Mouse (Mus musculus) forebrain, postnatal 0 days (tissue): ENCODE results near the gene Tmprss5. TPM values are rescaled to one million over a fixed set of nuclear protein-coding genes. Genes with fewer than 3 reads are reported as not detected.
A peak's percentile ranks its signal among the peaks of the same experiment; 100 is the strongest.

Experiments
- ATAC-seq: fragments of 200-750 bp; cut with Nextera tagmentation; 2 replicates; pipeline ENCODE4 v1.8.0; 2017; ENCODE audit warnings: mild to moderate bottlenecking, moderate library complexity
- DNase-seq: peaks from one replicate; pipeline ENCODE4 v3.0.0-alpha.2; 2015
- H3K27ac ChIP-seq: fragments of 300-500 bp; sonication (generic); 2 replicates; pipeline ENCODE4 v1.5.1; 2014; ENCODE audit warnings: low read depth, mild to moderate bottlenecking, antibody characterized with exemption, low read length, moderate library complexity, mixed read lengths
- H3K27me3 ChIP-seq: fragments of 300-500 bp; sonication (generic); 2 replicates; pipeline ENCODE4 v1.6.1; 2014; ENCODE audit warnings: mild to moderate bottlenecking, low read length, mixed read lengths; ENCODE audit not compliant: insufficient read depth
- H3K36me3 ChIP-seq: fragments of 300-500 bp; sonication (generic); 2 replicates; pipeline ENCODE4 v1.6.1; 2014; ENCODE audit warnings: mild to moderate bottlenecking, moderate library complexity; ENCODE audit not compliant: insufficient read depth
- H3K4me1 ChIP-seq: fragments of 300-500 bp; sonication (generic); 2 replicates; pipeline ENCODE4 v1.6.1; 2014; ENCODE audit warnings: antibody characterized with exemption; ENCODE audit not compliant: insufficient read depth
- H3K4me2 ChIP-seq: fragments of 300-500 bp; sonication (generic); 2 replicates; pipeline ENCODE4 v1.6.1; 2014; ENCODE audit warnings: low read depth, mild to moderate bottlenecking, moderate library complexity
- H3K4me3 ChIP-seq: fragments of 300-500 bp; sonication (generic); 2 replicates; pipeline ENCODE4 v1.5.1; 2014; ENCODE audit warnings: low read depth, low read length, mixed read lengths
- H3K9ac ChIP-seq: fragments of 300-500 bp; sonication (generic); 2 replicates; pipeline ENCODE4 v1.6.1; 2014; ENCODE audit warnings: mild to moderate bottlenecking
- H3K9me3 ChIP-seq: fragments of 300-500 bp; sonication (generic); 2 replicates; pipeline ENCODE4 v1.6.1; 2016; ENCODE audit warnings: low read length
- CTCF ChIP-seq: sonication (generic); IDR thresholded peaks from 2 replicates; pipeline ENCODE4 v1.5.1; 2016; ENCODE audit warnings: antibody characterized with exemption, control low read depth, low read depth
- WGBS: fragments of 180-500 bp; shearing (Covaris S2); extraction: QIAGEN DNeasy Blood & Tissue Kit; methylation state at CpG from one replicate; pipeline ENCODE4 v1.1.7; 2014; 5-methylcytosine and 5-hydroxymethylcytosine counted together
- polyA plus RNA-seq: library from polyadenylated mRNA; unstranded; fragments of >200 nt; fragmentation: Nextera tagmentation; extraction: Ambion mirVana; gene quantifications from 2 replicates; pipeline ENCODE4 v1.2.1, GENCODE M21; 2015
- total RNA-seq: library from RNA; depleted of rRNA; stranded (reverse); fragments of >200 nt; gene quantifications from 2 replicates; pipeline ENCODE4 v1.2.3, GENCODE M21; 2014; rRNA removed

Tmprss5 gene
- total and polyA plus RNA-seq, 2 experiments from 2014 or later = 0.14 to 0.88 TPM

DNA sequence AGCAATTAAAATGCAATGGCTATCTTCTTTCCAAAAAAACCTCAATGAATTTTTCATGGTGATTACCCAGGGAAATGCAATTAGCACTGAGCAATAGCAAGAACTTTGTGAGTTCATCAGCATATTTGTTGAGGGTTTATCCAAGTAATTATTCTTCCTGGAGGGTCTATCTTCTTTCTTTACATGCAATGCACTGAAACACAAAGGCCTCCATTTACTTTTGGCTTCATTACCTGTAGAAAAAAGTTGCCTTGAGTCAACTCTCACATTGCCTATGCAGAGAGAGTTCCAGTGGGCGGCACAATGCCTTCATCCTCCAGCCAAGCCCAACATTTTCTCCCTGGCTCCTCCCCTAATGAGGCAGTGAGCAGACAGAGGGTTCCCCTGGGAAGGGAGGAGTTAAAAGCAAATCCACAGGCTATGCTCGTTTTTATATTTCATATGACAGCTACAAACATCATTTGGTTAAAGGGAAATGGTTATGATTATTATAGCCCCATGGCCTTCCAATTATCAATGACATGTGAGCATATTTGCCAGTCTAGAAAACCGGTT is 37.3 kb downstream of the Tmprss5 start:
- Histone ChIP-seq H3K4me3 (no peak overlapping the region), H3K4me1 (no peaks in the 10 kb centered on the region), H3K9me3 (no peaks in the 10 kb centered on the region), H3K27me3 (no peaks in the 10 kb centered on the region), H3K4me2 (no peak overlapping the region), H3K36me3 (no peaks in the 10 kb centered on the region), H3K9ac (no peak overlapping the region), H3K27ac (no peak overlapping the region)
- WGBS = 31% methylated on average over 3 of the region's 3 CpGs
- DNase-seq (no peak), ATAC-seq (no peak)
- no peak for TF ChIP-seq CTCF

DNA sequence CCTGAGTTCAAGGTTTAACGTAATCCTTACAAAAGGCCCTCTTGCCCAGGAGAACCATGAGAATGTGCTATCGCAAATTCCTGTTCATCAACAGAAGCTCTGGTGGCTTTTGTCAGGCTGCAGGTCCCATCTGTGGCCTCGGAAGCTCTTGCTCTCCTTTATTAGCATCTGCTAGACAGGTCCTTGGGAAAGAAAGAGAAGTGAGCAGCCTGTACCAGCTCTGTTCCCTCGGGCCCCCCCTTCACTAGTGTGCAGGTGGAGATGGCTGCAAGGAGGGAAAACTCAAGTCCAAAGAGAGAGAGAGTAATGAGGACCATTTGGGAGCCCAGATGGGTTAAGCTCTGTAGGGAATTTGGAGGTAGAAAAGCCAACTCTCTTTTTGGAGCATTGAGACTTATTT is 38.7 kb downstream of the Tmprss5 start:
- H3K9me3 ChIP-seq = no peaks in the 10 kb centered on the region
- no peak for TF ChIP-seq CTCF
- no peak for ATAC-seq

DNA sequence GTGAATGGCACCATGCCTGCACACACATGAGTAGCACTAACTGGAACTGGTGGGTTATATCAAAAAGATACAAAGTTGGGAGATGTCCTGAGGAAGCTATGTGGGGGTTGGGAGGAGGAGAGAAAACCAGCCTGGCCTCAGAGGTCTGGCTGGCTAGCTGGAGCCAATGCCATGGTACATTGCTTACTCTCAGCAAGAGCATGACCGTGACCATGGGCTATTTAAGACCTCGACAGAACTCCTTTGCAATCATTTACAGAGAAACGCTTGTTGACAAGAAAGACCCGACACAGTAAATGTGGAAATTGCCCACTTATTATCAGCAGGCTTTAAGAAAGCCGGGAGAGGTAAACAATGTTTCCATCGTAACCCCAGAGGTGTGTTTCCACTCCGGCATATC is 44.6 kb downstream of the Tmprss5 start:
- H3K9ac ChIP-seq = no peak overlapping the region
- ATAC-seq (no peak), DNase-seq (no peak)
- 75% methylated on average over 7 of the region's 7 CpGs for WGBS
- no peak overlapping the region for H3K4me2 ChIP-seq
- no peaks in the 10 kb centered on the region for H3K27me3 ChIP-seq
- H3K4me1 ChIP-seq = no peaks in the 10 kb centered on the region
- H3K9me3 ChIP-seq = no peaks in the 10 kb centered on the region
- H3K4me3 ChIP-seq = no peak overlapping the region
- no peaks in the 10 kb centered on the region for H3K36me3 ChIP-seq
- TF ChIP-seq CTCF = no peak
- no peak overlapping the region for H3K27ac ChIP-seq

More for the DNA sequence above, 38.7 kb downstream of the Tmprss5 start:
- Histone ChIP-seq H3K4me3 (no peak overlapping the region), H3K27ac (no peak overlapping the region), H3K27me3 (no peaks in the 10 kb centered on the region), H3K36me3 (no peaks in the 10 kb centered on the region), H3K4me2 (no peak overlapping the region), H3K9ac (no peak overlapping the region), H3K4me1 (no peaks in the 10 kb centered on the region)
- WGBS = 78% methylated on average over 4 of the region's 4 CpGs
- no peak for DNase-seq

DNA sequence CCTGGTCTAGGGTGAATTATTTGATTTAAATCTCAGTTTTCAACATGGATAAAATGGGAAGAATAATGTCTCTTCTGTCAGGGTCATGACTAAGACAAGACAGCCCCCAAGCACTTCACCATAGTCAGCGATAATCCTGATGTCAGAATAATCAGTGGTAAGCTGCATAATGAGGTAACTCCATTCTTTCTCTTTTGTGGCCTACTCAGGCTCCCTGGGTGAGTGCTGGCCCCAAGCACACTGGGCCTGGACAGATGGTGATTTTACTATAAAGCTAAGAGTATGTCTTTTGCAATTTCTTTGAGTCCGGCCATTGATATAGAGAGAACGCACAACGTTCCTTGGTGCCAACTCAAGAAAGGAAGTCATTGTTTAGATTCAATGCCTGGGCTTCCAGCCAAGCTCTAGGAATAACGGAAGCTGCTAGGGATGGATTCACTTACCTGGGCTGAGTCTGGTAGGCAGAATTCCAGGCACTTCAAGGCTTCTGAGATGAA is 49.5 kb downstream of the Tmprss5 start:
- H3K9ac ChIP-seq = no peak overlapping the region
- no peaks in the 10 kb centered on the region for H3K4me1 ChIP-seq
- H3K36me3 ChIP-seq = no peaks in the 10 kb centered on the region
- H3K27ac ChIP-seq = no peak overlapping the region
- H3K4me2 ChIP-seq = no peak overlapping the region
- no peaks in the 10 kb centered on the region for H3K27me3 ChIP-seq
- WGBS = 9% methylated on average over 5 of the region's 5 CpGs
- no peak for ATAC-seq
- DNase-seq = peak; percentile 15
- TF ChIP-seq CTCF = no peak
- H3K9me3 ChIP-seq = no peaks in the 10 kb centered on the region
- H3K4me3 ChIP-seq = no peak overlapping the region

DNA sequence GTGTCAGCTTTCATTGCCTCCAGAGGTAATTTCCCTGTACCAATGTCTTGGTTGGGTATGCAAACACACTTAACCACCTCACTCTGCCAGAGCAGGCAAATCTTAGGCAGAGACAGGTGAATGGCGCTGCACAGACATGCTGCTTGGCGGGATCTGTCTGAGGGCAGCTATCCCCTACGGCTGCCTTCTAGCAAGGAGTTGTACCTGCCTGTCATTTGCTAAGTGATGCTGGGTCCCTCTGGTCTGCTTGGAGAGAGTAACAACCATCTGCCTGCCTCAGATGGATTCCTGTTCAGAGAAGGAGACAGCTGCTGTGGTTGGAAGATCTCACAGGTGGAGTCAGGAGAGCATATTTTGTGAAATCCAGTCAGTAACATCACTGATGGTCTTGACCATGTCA is 62.8 kb downstream of the Tmprss5 start:
- TF ChIP-seq CTCF = no peak
- ATAC-seq (no peak), DNase-seq (no peak)
- Histone ChIP-seq H3K4me3 (no peak overlapping the region), H3K9ac (no peak overlapping the region), H3K27ac (no peak overlapping the region), H3K4me2 (no peak overlapping the region), H3K9me3 (no peaks in the 10 kb centered on the region), H3K4me1 (0 out of 2 replicates have a peak, but pooled peaks cover 4% of the 10 kb centered on the region), H3K27me3 (no peaks in the 10 kb centered on the region), H3K36me3 (no peaks in the 10 kb centered on the region)
- 84% methylated on average over 3 of the region's 3 CpGs for WGBS

DNA sequence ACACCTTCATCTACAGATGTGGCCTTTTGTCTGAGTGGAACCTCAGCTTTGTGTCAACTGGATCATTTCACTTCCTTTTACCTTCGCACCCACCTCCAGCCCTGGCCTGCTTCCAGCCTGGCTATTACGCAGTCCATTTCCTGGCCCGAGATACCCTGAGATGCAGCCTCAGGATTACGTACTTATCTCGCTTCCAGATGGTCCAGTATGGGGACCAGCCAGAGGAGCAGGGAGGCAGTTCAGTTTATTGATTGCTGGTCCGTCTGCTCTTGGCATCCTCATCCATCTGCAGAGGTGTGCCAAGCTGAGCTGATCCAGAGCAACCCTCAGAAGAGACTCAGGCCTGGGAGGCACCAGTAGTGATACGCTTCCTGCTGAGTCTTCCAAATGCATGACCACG is 64.7 kb downstream of the Tmprss5 start:
- no peaks in the 10 kb centered on the region for H3K9me3 ChIP-seq
- no peak for DNase-seq

DNA sequence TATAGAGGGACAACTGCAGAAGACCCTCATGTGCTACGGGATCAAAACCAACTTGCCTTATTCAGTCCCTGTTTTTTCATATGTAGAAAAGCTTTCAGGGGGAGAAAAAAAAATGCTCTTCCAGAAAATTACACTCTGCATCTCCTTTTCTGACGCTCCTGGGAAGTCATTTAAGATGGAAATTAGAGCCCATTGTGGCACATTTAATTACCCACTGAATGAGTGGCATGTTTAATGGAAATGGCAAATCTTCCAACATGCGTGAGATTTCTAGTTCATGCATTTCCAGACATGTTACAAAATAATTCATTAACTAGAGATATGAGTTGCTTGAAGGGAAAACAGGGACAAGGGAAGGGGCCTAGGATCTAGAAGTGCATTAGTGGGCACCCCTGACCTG is 66.0 kb downstream of the Tmprss5 start:
- no peak for TF ChIP-seq CTCF
- 20% methylated on average over 3 of the region's 3 CpGs for WGBS
- Histone ChIP-seq H3K4me2 (no peak overlapping the region), H3K9ac (no peak overlapping the region), H3K36me3 (no peaks in the 10 kb centered on the region), H3K27me3 (no peaks in the 10 kb centered on the region), H3K27ac (no peak overlapping the region), H3K4me1 (0 out of 2 replicates have a peak, but pooled peaks cover 4% of the 10 kb centered on the region), H3K4me3 (no peak overlapping the region), H3K9me3 (no peaks in the 10 kb centered on the region)
- ATAC-seq (no peak), DNase-seq (peak; percentile 17)

More for the DNA sequence above, 64.7 kb downstream of the Tmprss5 start:
- Histone ChIP-seq H3K9ac (no peak overlapping the region), H3K4me3 (no peak overlapping the region), H3K36me3 (no peaks in the 10 kb centered on the region), H3K27me3 (no peaks in the 10 kb centered on the region), H3K4me1 (0 out of 2 replicates have a peak, but pooled peaks cover 4% of the 10 kb centered on the region), H3K27ac (no peak overlapping the region), H3K4me2 (no peak overlapping the region)
- TF ChIP-seq CTCF = no peak
- no peak for ATAC-seq
- 71% methylated on average over 8 of the region's 8 CpGs for WGBS

Other genes starting within 250 kb of the Tmprss5 start
- 8.2 and 12.6 TPM in 2 replicates for gene Zbtb16, start 245.0 kb upstream of the Tmprss5 start, total RNA-seq
- gene Zbtb16, start 245.0 kb upstream of the Tmprss5 start, polyA plus RNA-seq = 4.7 and 6.8 TPM in 2 replicates
- 9.4 and 10.4 TPM in 2 replicates for gene Htr3a, start 170.2 kb upstream of the Tmprss5 start, total RNA-seq
- gene Htr3a, start 170.2 kb upstream of the Tmprss5 start, polyA plus RNA-seq = 6.2 and 6.8 TPM in 2 replicates
- 0.10 TPM in 1 of 2 replicates, not detected in the other for gene Htr3b, start 116.3 kb upstream of the Tmprss5 start, total RNA-seq
- 0.09 TPM in 1 of 2 replicates, not detected in the other for gene Htr3b, start 116.3 kb upstream of the Tmprss5 start, polyA plus RNA-seq
- 18.0 and 20.2 TPM in 2 replicates for gene Usp28, start 95.9 kb upstream of the Tmprss5 start, total RNA-seq
- gene Usp28, start 95.9 kb upstream of the Tmprss5 start, polyA plus RNA-seq = 8.3 and 12.7 TPM in 2 replicates
- gene Zw10, start 25.6 kb upstream of the Tmprss5 start, total RNA-seq = 15.2 and 18.6 TPM in 2 replicates
- 12.3 and 16.1 TPM in 2 replicates for gene Zw10, start 25.6 kb upstream of the Tmprss5 start, polyA plus RNA-seq
- gene Gm4894, start 169.3 kb downstream of the Tmprss5 start, total RNA-seq = not detected in 2 replicates
- gene Gm4894, start 169.3 kb downstream of the Tmprss5 start, polyA plus RNA-seq = not detected in 2 replicates